Mouse (Mus musculus) heart, embryonic 14.5 days (tissue): ENCODE measurements around the gene Traf3ip2. TPM values are rescaled to one million over a fixed set of nuclear protein-coding genes. Genes with fewer than 3 reads are reported as not detected.

Experiments
- ATAC-seq: fragments of 200-750 bp; cut with Nextera tagmentation; 2 replicates; pipeline ENCODE4 v1.8.0; 2017; ENCODE audit warnings: low read depth, moderate TSS enrichment; ENCODE audit not compliant: insufficient number of reproducible peaks, insufficient read depth, low FRiP score
- H3K27ac ChIP-seq, 2 experiments: fragments of 200-500 bp in 1 of 2; fragments of 300-500 bp in 1 of 2; sonication (generic) in 1 of 2; replicated peaks in 1 of 2; 2 replicates each; pipeline ENCODE4 v1.5.1; 2012 to 2014; ENCODE audit warnings: low read depth in 2 of 2, low read length in 2 of 2, control low read depth in 1 of 2, mild to moderate bottlenecking in 1 of 2, mixed read lengths in 1 of 2; ENCODE audit not compliant: control insufficient read depth in 1 of 2, insufficient read depth in 1 of 2
- H3K27me3 ChIP-seq: fragments of 300-500 bp; sonication (generic); 2 replicates; pipeline ENCODE4 v1.6.1; 2014; ENCODE audit warnings: mild to moderate bottlenecking, low read length, control low read depth; ENCODE audit not compliant: control insufficient read depth, insufficient read depth
- H3K36me3 ChIP-seq: fragments of 300-500 bp; sonication (generic); 2 replicates; pipeline ENCODE4 v1.6.1; 2014; ENCODE audit warnings: mild to moderate bottlenecking, control low read depth, low read length, mixed read lengths; ENCODE audit not compliant: control insufficient read depth, insufficient read depth
- H3K4me1 ChIP-seq, 2 experiments: fragments of 200-500 bp in 1 of 2; fragments of 300-500 bp in 1 of 2; sonication (generic) in 1 of 2; 2 replicates each; pipeline ENCODE4 v1.6.1; 2012 to 2014; ENCODE audit warnings: low read length in 2 of 2, control low read depth in 1 of 2, mixed read lengths in 1 of 2; ENCODE audit not compliant: control insufficient read depth in 2 of 2, insufficient read depth in 2 of 2
- H3K4me2 ChIP-seq: fragments of 300-500 bp; sonication (generic); 2 replicates; pipeline ENCODE4 v1.6.1; 2014; ENCODE audit warnings: mild to moderate bottlenecking, low read length
- H3K4me3 ChIP-seq, 2 experiments: fragments of 200-500 bp in 1 of 2; fragments of 300-500 bp in 1 of 2; sonication (generic) in 1 of 2; 2 replicates each; pipeline ENCODE4 v1.5.1; 2012 to 2014; ENCODE audit warnings: low read length in 2 of 2, mild to moderate bottlenecking in 2 of 2, control low read depth in 1 of 2, low read depth in 1 of 2, moderate library complexity in 1 of 2; ENCODE audit not compliant: control insufficient read depth in 1 of 2, insufficient read depth in 1 of 2
- H3K9ac ChIP-seq: fragments of 300-500 bp; sonication (generic); 2 replicates; pipeline ENCODE4 v1.6.1; 2014; ENCODE audit warnings: mild to moderate bottlenecking, low read length
- H3K9me3 ChIP-seq: fragments of 300-500 bp; sonication (generic); 2 replicates; pipeline ENCODE4 v1.6.1; 2016; ENCODE audit warnings: low read length, control low read depth; ENCODE audit not compliant: control insufficient read depth
- WGBS: fragments of 180-500 bp; shearing (Covaris S2); extraction: QIAGEN DNeasy Blood & Tissue Kit; methylation state at CpG from one replicate; pipeline ENCODE4 v1.1.7; 2014; 5-methylcytosine and 5-hydroxymethylcytosine counted together
- polyA plus RNA-seq: library from polyadenylated mRNA; unstranded; fragments of >200 nt; fragmentation: Nextera tagmentation; extraction: Ambion mirVana; gene quantifications from 2 replicates; pipeline ENCODE4 v1.2.1, GENCODE M21; 2014

Gene Traf3ip2
- polyA plus RNA-seq, 1 experiment from 2014 or later: 10.2 TPM

DNA sequence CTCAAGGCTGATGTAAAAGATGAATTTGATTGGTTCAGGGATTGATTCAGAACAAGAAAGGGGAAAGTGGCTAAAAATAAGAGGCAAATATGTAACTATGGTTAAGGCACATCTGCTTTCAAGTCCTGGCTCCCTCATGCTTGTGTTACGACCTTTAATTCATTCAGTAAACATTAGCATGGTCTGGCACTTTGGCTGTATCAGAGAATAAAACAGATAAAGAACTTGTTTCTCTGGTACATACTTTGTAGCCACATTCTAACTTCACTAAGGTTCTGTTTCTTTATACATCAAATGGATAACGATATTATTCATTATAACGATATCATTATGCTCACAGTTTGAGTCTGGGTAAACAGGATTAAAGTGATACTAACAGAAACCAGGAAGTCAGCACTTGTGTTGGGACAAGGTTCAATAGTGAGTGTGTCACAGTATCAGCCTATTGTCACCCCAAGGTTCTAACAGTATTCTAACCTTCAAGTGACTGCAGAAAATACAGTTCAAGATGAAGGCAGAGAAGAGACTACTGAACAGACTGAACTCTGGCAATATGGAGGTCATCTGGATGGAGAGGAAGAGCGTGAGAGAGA lies 65.6 kb downstream of the Traf3ip2 start:
- ATAC-seq: no peak
- 87% methylated on average over 4 of the region's 4 CpGs for WGBS
- H3K9ac ChIP-seq: no peak overlapping the region
- H3K27me3 ChIP-seq: no peaks in the 10 kb centered on the region
- no peak overlapping the region for H3K4me3 ChIP-seq
- no peak overlapping the region for H3K4me2 ChIP-seq
- H3K4me1 ChIP-seq: peaks cover 0 to 2% of the 10 kb centered on the region in 2 experiments; a peak in 1 of 4 replicates
- 0 out of 2 replicates have a peak, but pooled peaks cover 3% of the 10 kb centered on the region for H3K36me3 ChIP-seq
- H3K9me3 ChIP-seq: no peaks in the 10 kb centered on the region
- H3K27ac ChIP-seq: no peak overlapping the region

DNA sequence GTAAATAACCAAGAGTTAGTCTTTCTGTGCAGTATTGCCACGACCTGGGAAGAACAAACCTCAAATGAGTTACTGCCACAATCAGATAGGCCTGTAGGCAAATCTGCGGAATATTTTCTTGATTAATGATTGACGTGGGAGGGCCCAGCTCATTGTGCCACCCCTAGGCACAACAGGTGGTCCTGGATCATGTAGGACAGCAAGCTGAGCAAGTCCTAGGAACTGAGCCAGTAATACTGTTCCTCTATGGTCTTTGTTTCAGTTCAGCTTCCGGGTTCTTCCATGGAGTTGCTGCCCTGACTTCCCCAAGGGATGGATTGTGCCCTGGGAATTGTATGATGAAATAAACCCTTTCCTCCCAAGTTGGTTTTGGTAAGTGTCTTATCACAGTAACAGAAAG lies 68.3 kb downstream of the Traf3ip2 start:
- Histone ChIP-seq H3K27me3 (no peaks in the 10 kb centered on the region), H3K4me1 (0 out of 4 replicates have a peak, but pooled peaks cover 0 to 5% of the 10 kb centered on the region in 2 experiments), H3K4me2 (no peak overlapping the region), H3K9ac (no peak overlapping the region), H3K27ac (no peak overlapping the region), H3K4me3 (no peak overlapping the region), H3K36me3 (0 out of 2 replicates have a peak, but pooled peaks cover 3% of the 10 kb centered on the region), H3K9me3 (no peaks in the 10 kb centered on the region)
- WGBS: 83% methylated on average over 4 of the region's 4 CpGs
- no peak for ATAC-seq

DNA sequence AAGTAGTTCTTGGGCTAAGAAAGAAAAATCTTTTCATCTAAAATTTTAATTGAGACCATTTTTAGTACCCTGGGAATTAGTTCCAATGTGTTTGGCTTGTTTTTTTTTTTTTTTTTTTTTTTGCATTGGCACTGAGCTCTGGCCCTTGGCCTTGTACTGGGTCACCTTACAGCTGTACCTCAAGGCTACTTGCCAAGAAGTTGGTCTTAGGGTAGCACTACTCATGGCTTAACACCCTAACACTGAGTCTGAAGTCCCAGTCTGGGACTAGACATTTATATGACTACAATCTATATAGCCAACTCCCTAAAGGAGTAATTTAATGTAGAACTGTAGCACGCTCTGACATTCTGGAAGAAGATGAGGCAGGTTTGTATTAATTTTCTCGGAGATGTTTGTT lies 69.8 kb downstream of the Traf3ip2 start:
- H3K27me3 ChIP-seq: no peaks in the 10 kb centered on the region
- H3K4me2 ChIP-seq: no peak overlapping the region
- H3K4me1 ChIP-seq: 0 out of 4 replicates have a peak, but pooled peaks cover 0 to 5% of the 10 kb centered on the region in 2 experiments
- WGBS: 80% methylated on average over 2 of the region's 2 CpGs
- H3K9me3 ChIP-seq: no peaks in the 10 kb centered on the region
- H3K27ac ChIP-seq: no peak overlapping the region
- H3K9ac ChIP-seq: no peak overlapping the region
- 0 out of 2 replicates have a peak, but pooled peaks cover 3% of the 10 kb centered on the region for H3K36me3 ChIP-seq
- H3K4me3 ChIP-seq: no peak overlapping the region
- no peak for ATAC-seq

DNA sequence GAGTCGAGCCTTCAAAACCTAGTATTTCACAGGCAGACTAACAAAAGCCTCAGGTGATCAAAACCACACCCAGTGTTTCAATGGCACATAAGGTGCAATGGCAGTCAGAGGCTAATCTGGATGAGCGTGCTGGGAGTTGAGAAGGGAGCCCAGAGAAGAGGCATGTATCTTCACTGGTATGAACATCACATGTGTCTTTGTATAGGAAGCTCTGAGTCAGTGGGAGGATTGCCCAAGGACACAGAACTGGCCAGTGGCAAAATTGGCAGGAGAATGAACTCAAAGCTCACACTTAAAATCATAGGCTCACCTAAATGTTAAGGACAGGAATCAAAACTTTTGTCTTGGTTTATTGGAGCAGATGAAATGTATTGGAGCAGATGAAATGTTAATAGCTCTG lies 70.7 kb downstream of the Traf3ip2 start:
- H3K27me3 ChIP-seq: no peaks in the 10 kb centered on the region
- WGBS: 87% methylated on average over 2 of the region's 2 CpGs
- 0 out of 2 replicates have a peak, but pooled peaks cover 3% of the 10 kb centered on the region for H3K36me3 ChIP-seq
- no peak overlapping the region for H3K9ac ChIP-seq
- H3K9me3 ChIP-seq: no peaks in the 10 kb centered on the region
- no peak overlapping the region for H3K27ac ChIP-seq
- no peak for ATAC-seq
- no peak overlapping the region for H3K4me2 ChIP-seq
- 0 out of 4 replicates have a peak, but pooled peaks cover 0 to 5% of the 10 kb centered on the region in 2 experiments for H3K4me1 ChIP-seq
- no peak overlapping the region for H3K4me3 ChIP-seq

DNA sequence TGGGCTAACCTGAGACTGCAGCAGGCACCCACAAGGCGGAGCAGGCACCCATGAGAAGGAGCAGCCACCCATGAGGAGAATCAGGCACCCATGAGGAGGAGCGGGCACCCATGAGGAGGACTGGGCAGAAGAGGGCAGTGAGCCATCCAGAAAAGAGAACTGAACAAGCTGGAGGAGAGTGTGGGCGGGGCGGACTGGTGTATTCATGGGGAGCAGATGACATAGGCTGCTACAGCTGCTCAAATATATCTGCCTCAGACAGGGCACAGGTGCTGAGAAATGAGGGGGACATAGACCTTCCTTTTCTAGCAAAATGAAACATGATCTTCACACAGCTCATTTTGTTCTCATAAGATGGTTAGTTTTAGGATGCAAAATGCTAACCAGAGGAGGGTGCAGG lies 74.1 kb downstream of the Traf3ip2 start:
- Histone ChIP-seq H3K27ac (no peak overlapping the region), H3K9ac (no peak overlapping the region), H3K4me1 (peaks cover 0 to 13% of the 10 kb centered on the region in 2 experiments; a peak in 1 of 4 replicates), H3K4me2 (no peak overlapping the region), H3K36me3 (no peaks in the 10 kb centered on the region), H3K27me3 (no peaks in the 10 kb centered on the region), H3K9me3 (no peaks in the 10 kb centered on the region), H3K4me3 (no peak overlapping the region)
- no peak for ATAC-seq
- WGBS: 91% methylated on average over 4 of the region's 4 CpGs

DNA sequence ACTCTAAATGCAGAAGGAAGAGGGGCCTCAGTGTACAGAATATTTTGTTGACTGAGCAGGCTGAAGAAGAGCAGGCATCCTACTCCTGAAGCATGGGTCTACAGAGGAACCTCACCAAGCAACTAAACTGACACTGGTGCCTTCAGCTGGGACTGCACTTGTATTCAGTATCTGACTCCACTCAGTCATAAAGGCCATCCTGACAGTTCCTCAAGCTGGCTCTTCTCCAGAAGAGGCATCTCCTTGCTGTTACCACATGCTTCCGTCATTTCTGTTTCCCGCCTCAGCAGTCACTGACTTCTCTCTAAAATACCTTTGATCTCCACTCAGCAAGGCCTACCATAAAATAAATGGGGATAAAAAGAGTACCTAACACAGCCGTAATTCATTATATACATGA lies 75.1 kb downstream of the Traf3ip2 start:
- no peak overlapping the region for H3K4me3 ChIP-seq
- WGBS: 78% methylated on average over 3 of the region's 3 CpGs
- no peaks in the 10 kb centered on the region for H3K9me3 ChIP-seq
- H3K36me3 ChIP-seq: no peaks in the 10 kb centered on the region
- no peak overlapping the region for H3K9ac ChIP-seq
- no peak for ATAC-seq
- H3K27ac ChIP-seq: no peak overlapping the region
- H3K4me2 ChIP-seq: no peak overlapping the region
- H3K4me1 ChIP-seq: peaks cover 0 to 17% of the 10 kb centered on the region in 2 experiments; a peak in 1 of 4 replicates
- no peaks in the 10 kb centered on the region for H3K27me3 ChIP-seq

DNA sequence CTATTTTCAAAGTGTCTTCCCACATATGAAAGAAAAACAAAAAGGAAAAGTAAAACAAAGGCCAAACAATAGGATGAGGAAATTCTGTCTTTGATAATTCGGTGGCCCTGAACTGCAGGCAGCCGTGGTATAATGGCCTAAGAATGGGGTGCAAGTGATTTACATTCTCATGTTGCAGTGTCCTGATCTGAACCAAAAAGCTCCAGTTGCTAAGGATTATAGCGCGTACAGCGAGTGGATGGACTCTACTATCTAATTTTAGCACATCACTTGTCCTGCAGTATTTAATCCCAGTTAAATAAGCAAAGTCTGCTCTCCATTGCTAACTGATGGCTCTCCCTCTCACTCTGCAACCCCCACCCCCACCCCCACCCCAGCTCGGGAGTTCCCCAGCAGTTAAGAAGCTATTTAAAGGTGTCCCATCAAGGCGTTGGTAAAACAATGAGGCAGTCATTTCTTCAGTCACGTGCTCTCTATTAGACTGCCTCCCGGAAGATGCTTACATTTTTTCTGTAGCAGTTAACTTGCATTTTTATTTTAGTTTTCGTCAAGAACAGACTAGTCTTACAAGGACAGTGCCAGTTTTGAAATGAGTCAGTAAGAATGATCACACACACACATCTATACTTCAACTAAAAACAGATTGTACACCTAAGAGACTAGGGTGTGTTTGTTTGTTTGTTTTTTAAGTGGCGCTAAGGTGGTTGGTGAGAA lies 78.8 kb downstream of the Traf3ip2 start:
- no peak for ATAC-seq

More for the DNA sequence above, 78.8 kb downstream of the Traf3ip2 start:
- H3K4me1 ChIP-seq: peaks cover 0 to 11% of the 10 kb centered on the region in 2 experiments; a peak in 1 of 4 replicates
- no peaks in the 10 kb centered on the region for H3K36me3 ChIP-seq
- H3K4me2 ChIP-seq: peak overlapping the region; percentile 17
- H3K27me3 ChIP-seq: no peaks in the 10 kb centered on the region
- no peak overlapping the region for H3K4me3 ChIP-seq
- no peaks in the 10 kb centered on the region for H3K9me3 ChIP-seq
- 0 out of 4 replicates have a peak overlapping the region, but pooled peaks of 1 of the 2 experiments have one; percentile 33 for H3K27ac ChIP-seq
- 34% methylated on average over 11 of the region's 11 CpGs for WGBS
- no peak overlapping the region for H3K9ac ChIP-seq
